Mouse (Mus musculus) forebrain, embryonic 14.5 days (tissue): ENCODE results near the gene Pex1. TPM values are rescaled to one million over a fixed set of nuclear protein-coding genes. Genes with fewer than 3 reads are reported as not detected.
"Not testable (repeated sequence)": the region's sequence is repeated elsewhere in the genome, so short reads cannot be mapped to it uniquely, and the experiment has no call there.

ENCODE experiments used
- ATAC-seq: fragments of 200-750 bp; cut with Nextera tagmentation; 2 replicates; pipeline ENCODE4 v1.8.0; 2017; ENCODE audit warnings: mild to moderate bottlenecking, moderate library complexity
- DNase-seq: peaks from one replicate; pipeline ENCODE4 v3.0.0-alpha.2; 2015; ENCODE audit warnings: low spot score
- H3K27ac ChIP-seq: fragments of 300-500 bp; sonication (generic); 2 replicates; pipeline ENCODE4 v1.5.1; 2014; ENCODE audit warnings: low read depth, mild to moderate bottlenecking, control low read depth, low read length, moderate library complexity
- H3K27me3 ChIP-seq: fragments of 300-500 bp; sonication (generic); replicated peaks from 2 replicates; pipeline ENCODE4 v1.6.1; 2014; ENCODE audit warnings: low read length, control low read depth, mixed read lengths; ENCODE audit not compliant: control insufficient read depth, insufficient read depth
- H3K36me3 ChIP-seq: fragments of 300-500 bp; sonication (generic); 2 replicates; pipeline ENCODE4 v1.6.1; 2014; ENCODE audit warnings: low read length, control low read depth; ENCODE audit not compliant: control insufficient read depth, insufficient read depth
- H3K4me1 ChIP-seq: fragments of 300-500 bp; sonication (generic); 2 replicates; pipeline ENCODE4 v1.6.1; 2014; ENCODE audit warnings: antibody characterized with exemption, low read length, control low read depth; ENCODE audit not compliant: control insufficient read depth, insufficient read depth
- H3K4me2 ChIP-seq: fragments of 300-500 bp; sonication (generic); 2 replicates; pipeline ENCODE4 v1.6.1; 2014; ENCODE audit warnings: mild to moderate bottlenecking, control low read depth, low read length
- H3K4me3 ChIP-seq: fragments of 300-500 bp; sonication (generic); 2 replicates; pipeline ENCODE4 v1.5.1; 2014; ENCODE audit warnings: low read depth, low read length, control low read depth
- H3K9ac ChIP-seq: fragments of 300-500 bp; sonication (generic); 2 replicates; pipeline ENCODE4 v1.6.1; 2014; ENCODE audit warnings: mild to moderate bottlenecking, low read length, control low read depth, moderate library complexity
- H3K9me3 ChIP-seq: fragments of 300-500 bp; sonication (generic); replicated peaks from 2 replicates; pipeline ENCODE4 v1.6.1; 2016; ENCODE audit warnings: low read length, control low read depth, mixed read lengths; ENCODE audit not compliant: control insufficient read depth
- WGBS: fragments of 180-500 bp; shearing (Covaris S2); extraction: QIAGEN DNeasy Blood & Tissue Kit; methylation state at CpG from one replicate; pipeline ENCODE4 v1.1.7; 2014; 5-methylcytosine and 5-hydroxymethylcytosine counted together
- polyA plus RNA-seq: library from polyadenylated mRNA; unstranded; fragments of >200 nt; fragmentation: Nextera tagmentation; extraction: Ambion mirVana; gene quantifications from 2 replicates; pipeline ENCODE4 v1.2.1, GENCODE M21; 2014

Pex1 gene
- polyA plus RNA-seq, 1 experiment from 2014 or later: 12.2 TPM

GRCm38 (mm10) chr5:3597171-3597570 is 1.3 kb downstream of the Pex1 start:
- ATAC-seq (no peak), DNase-seq (no peak)
- Histone ChIP-seq H3K4me3 (peak overlapping the region; percentile 85), H3K9ac (peak overlapping the region; percentile 80; the same call in 1 of the 2 replicates), H3K27ac (no peak overlapping the region), H3K36me3 (peaks cover 6% of the 10 kb centered on the region; the same call in 1 of the 2 replicates), H3K4me2 (peak overlapping the region; percentile 70), H3K4me1 (peaks cover 9% of the 10 kb centered on the region), H3K27me3 (no peaks in the 10 kb centered on the region), H3K9me3 (no peaks in the 10 kb centered on the region)

DNA sequence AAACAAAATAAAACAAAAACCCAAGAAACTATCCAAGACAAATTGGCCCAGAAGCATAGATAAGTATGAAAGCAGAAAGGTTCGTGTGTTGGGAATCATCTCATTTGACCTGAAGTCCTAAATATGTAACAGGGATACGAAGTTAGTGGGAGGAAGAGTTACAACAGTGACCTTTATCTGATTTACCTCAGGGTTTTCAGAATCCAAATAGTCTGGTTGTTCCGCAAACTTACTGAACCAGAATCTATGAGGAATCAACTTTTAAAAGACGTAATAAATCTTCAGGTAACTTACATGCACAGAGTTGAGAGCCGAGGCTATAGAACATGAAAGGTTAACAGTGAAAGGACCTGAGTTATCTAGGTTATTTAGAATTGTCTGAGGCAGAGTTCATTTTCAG is 2.9 kb downstream of the Pex1 start:
- H3K36me3 ChIP-seq: no peaks in the 10 kb centered on the region
- no peaks in the 10 kb centered on the region for H3K9me3 ChIP-seq
- H3K4me3 ChIP-seq: no peak overlapping the region
- no peak overlapping the region for H3K9ac ChIP-seq
- no peak overlapping the region for H3K4me2 ChIP-seq
- ATAC-seq (no peak), DNase-seq (no peak)
- WGBS: 95% methylated on average over 5 of the region's 5 CpGs
- no peaks in the 10 kb centered on the region for H3K27me3 ChIP-seq
- H3K27ac ChIP-seq: no peak overlapping the region
- peaks cover 9% of the 10 kb centered on the region for H3K4me1 ChIP-seq

DNA sequence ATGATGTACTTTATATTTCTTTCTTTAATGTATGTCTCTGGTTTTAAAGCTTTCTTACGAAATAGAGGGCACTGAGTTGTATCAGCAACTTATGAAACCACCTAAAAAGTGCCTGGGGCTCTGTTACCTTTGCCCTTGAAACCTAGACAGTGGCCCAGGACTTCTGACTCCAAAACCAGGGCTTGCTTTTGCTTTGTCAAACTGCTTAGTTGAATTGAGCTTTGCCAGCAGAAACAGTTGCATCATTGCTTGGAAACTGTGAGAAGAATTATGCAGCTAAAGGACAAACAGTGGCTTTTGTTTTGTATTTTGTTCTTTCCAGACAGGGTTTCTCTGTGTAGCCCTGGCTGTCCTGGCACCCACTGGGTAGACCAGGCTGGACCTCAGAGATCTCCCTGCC is 4.4 kb downstream of the Pex1 start:
- 83% methylated on average over 1 of the region's 1 CpGs for WGBS
- Histone ChIP-seq H3K9me3 (no peaks in the 10 kb centered on the region), H3K4me2 (no peak overlapping the region), H3K27me3 (no peaks in the 10 kb centered on the region), H3K9ac (no peak overlapping the region), H3K4me1 (peaks cover 4% of the 10 kb centered on the region), H3K27ac (no peak overlapping the region), H3K4me3 (no peak overlapping the region), H3K36me3 (peaks cover 4% of the 10 kb centered on the region; the same call in 1 of the 2 replicates)
- ATAC-seq: no peak
- DNase-seq: no peak

DNA sequence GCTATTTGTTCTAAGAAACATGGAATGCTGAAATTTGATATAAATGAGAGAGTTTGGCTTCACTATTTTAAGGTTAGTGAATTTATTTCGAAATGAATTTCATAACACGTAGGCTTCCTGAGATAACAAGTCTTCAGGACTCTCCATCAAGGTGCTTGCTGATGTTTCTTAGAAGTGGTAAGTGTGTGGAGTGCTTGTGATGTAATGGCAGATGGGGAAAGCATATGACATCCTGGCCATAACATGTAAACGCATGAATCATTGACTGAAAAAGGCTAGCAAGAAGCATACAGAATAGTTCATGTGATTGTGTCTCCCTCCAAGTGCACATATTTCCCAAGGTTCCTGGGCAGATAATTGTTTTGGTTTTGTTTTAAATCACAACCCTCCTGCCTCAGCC is 4.9 kb downstream of the Pex1 start:
- Histone ChIP-seq H3K9ac (no peak overlapping the region), H3K4me2 (no peak overlapping the region), H3K36me3 (peaks cover 9% of the 10 kb centered on the region), H3K4me3 (no peak overlapping the region), H3K9me3 (no peaks in the 10 kb centered on the region), H3K27me3 (no peaks in the 10 kb centered on the region), H3K4me1 (peaks cover 2% of the 10 kb centered on the region; the same call in 1 of the 2 replicates), H3K27ac (no peak overlapping the region)
- WGBS: 94% methylated on average over 3 of the region's 3 CpGs
- ATAC-seq: no peak
- no peak for DNase-seq

DNA sequence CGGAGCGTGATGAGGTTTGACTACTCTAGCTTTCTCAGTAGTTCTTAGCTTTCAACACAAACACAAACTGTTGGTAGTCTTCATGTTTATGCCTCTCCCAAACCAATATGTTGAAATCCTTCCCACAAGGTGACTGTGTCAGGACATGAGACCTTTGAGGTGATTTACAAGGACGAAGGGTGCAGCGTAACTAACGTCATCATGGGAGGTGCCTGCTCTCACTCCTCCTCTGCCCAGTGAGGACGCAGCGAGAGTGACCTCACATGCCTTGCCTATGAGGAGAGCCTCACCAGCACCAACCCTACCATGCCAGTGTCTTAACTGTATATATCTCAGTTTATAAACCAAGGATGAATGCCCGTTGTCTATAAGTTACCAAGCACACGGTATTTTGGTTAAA is 11.2 kb downstream of the Pex1 start:
- DNase-seq (no peak), ATAC-seq (no peak)
- no peak overlapping the region for H3K27ac ChIP-seq
- no peaks in the 10 kb centered on the region for H3K27me3 ChIP-seq
- 94% methylated on average over 9 of the region's 9 CpGs for WGBS
- no peak overlapping the region for H3K9ac ChIP-seq
- H3K4me2 ChIP-seq: no peak overlapping the region
- H3K36me3 ChIP-seq: peaks cover 42% of the 10 kb centered on the region
- H3K4me1 ChIP-seq: no peaks in the 10 kb centered on the region
- no peaks in the 10 kb centered on the region for H3K9me3 ChIP-seq
- no peak overlapping the region for H3K4me3 ChIP-seq

- Histone ChIP-seq H3K27ac (no peak overlapping the region), H3K36me3 (peaks cover 49% of the 10 kb centered on the region), H3K27me3 (no peaks in the 10 kb centered on the region), H3K4me2 (no peak overlapping the region), H3K4me1 (no peaks in the 10 kb centered on the region), H3K4me3 (no peak overlapping the region), H3K9ac (no peak overlapping the region), H3K9me3 (no peaks in the 10 kb centered on the region)
- WGBS: 93% methylated on average over 7 of the region's 7 CpGs
- ATAC-seq: no peak
- no peak for DNase-seq
Observed at GRCm38 (mm10) chr5:3609241-3609640, 13.4 kb downstream of the Pex1 start.

DNA sequence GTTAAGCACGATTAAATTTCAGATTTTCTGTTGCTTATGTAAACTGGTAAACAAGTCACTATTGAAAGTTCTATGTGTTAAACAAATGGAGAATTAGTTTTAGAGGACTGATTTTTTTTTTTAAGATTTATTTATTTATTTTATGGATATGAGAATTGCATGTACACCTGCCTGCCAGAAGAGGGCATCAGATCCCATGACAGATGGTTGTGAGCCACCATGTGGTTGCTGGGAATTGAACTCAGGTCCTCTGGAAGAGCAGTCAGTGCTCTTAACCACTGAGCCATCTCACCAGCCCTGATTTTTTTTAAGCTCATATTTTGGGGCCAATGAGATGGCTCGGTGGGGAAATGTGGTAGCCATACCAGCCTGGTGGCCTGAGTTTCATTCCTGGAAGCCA is 16.0 kb downstream of the Pex1 start:
- DNase-seq, H3K27ac ChIP-seq, H3K4me2 ChIP-seq, ATAC-seq, H3K27me3 ChIP-seq, H3K4me1 ChIP-seq, H3K9me3 ChIP-seq, H3K9ac ChIP-seq, H3K4me3 ChIP-seq: not testable (repeated sequence)
- peaks cover 40% of the 10 kb centered on the region for H3K36me3 ChIP-seq
- 91% methylated on average over 2 of the region's 2 CpGs for WGBS

DNA sequence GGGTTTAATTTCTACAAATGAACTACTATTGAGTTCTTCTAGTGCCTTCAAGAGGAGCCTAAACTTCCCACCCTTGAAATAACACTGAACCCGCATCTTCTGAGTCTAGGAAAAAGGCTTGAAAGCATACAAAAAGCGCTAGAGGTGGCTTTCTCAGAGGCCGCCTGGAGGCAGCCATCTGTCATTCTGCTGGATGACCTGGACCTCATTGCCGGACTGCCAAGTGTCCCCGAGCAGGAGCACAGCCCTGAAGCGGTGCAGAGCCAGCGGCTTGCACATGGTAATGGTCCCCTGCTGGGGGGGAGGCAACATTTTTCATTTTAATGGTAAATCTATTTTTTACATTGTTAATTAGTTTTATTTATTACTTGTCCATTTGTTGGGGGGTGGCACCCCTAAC is 24.6 kb downstream of the Pex1 start:
- Histone ChIP-seq H3K9me3 (no peaks in the 10 kb centered on the region), H3K27ac (no peak overlapping the region), H3K4me2 (no peak overlapping the region), H3K4me1 (no peaks in the 10 kb centered on the region), H3K36me3 (peaks cover 46% of the 10 kb centered on the region), H3K4me3 (no peak overlapping the region), H3K9ac (no peak overlapping the region), H3K27me3 (no peaks in the 10 kb centered on the region)
- no peak for DNase-seq
- ATAC-seq: no peak
- 89% methylated on average over 7 of the region's 7 CpGs for WGBS

DNA sequence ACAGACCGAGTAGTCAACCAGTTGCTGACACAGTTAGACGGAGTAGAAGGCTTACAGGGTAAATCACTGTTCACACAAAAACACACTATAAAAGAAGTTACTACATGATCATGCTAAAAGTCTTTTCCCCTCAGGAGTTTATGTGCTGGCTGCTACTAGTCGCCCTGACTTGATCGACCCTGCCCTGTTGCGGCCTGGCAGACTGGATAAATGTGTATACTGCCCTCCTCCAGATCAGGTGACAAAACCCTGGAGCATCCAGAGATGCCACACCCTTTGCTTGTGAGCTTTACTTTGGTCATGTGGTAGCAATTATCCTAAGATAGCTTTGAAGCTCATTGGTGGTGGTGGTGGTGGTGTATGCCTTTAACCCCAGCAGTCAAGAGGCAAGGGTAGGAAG is 34.2 kb downstream of the Pex1 start:
- H3K36me3 ChIP-seq: peaks cover 62% of the 10 kb centered on the region
- ATAC-seq (no peak), DNase-seq (no peak)
- H3K4me3 ChIP-seq: no peak overlapping the region
- no peaks in the 10 kb centered on the region for H3K9me3 ChIP-seq
- H3K4me2 ChIP-seq: no peak overlapping the region
- no peak overlapping the region for H3K9ac ChIP-seq
- H3K4me1 ChIP-seq: no peaks in the 10 kb centered on the region
- H3K27ac ChIP-seq: no peak overlapping the region
- no peaks in the 10 kb centered on the region for H3K27me3 ChIP-seq
- 93% methylated on average over 5 of the region's 5 CpGs for WGBS
